Mouse (Mus musculus): ENCODE measurements around the gene Riok2.

DNA sequence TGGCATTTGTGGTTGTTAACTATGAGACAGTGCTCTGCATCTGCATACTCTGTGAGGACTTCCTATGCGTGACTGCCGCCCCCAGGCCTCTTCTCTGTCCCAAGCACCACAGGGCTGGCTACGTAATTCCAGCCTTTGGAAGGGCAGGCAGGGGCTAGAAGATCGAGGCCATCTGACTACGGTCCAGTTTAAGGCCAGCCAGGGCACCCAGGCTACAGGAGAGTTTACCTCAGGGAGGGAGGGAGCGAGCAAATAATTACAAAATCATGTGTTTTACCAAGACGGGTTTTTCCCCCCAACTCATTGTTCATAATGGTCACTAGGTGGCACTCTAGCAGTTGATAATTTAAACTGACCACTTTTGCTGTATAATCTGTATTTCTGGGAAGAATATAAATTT, 18.8 kb downstream of the Riok2 start:
- TF ChIP-seq CTCF (IDR thresholded peaks at IDR 0.05; ENCODE audit: borderline replicate concordance, insufficient read depth, low read depth, low read length), result peak; percentile 14; the same call in 1 of the 2 replicates
- no peak for TF ChIP-seq POLR2A (IDR thresholded peaks at IDR 0.05; ENCODE audit: borderline replicate concordance, insufficient read depth, low read length)
